Mouse (Mus musculus): ENCODE results near the gene Adm2. TPM values are rescaled to one million over a fixed set of nuclear protein-coding genes. Genes with fewer than 3 reads are reported as not detected.

Gene Adm2
- not detected for total RNA-seq (2021)
- long read RNA-seq, experiment 1, result 0 reads
- long read RNA-seq, experiment 2, result 0 reads

DNA sequence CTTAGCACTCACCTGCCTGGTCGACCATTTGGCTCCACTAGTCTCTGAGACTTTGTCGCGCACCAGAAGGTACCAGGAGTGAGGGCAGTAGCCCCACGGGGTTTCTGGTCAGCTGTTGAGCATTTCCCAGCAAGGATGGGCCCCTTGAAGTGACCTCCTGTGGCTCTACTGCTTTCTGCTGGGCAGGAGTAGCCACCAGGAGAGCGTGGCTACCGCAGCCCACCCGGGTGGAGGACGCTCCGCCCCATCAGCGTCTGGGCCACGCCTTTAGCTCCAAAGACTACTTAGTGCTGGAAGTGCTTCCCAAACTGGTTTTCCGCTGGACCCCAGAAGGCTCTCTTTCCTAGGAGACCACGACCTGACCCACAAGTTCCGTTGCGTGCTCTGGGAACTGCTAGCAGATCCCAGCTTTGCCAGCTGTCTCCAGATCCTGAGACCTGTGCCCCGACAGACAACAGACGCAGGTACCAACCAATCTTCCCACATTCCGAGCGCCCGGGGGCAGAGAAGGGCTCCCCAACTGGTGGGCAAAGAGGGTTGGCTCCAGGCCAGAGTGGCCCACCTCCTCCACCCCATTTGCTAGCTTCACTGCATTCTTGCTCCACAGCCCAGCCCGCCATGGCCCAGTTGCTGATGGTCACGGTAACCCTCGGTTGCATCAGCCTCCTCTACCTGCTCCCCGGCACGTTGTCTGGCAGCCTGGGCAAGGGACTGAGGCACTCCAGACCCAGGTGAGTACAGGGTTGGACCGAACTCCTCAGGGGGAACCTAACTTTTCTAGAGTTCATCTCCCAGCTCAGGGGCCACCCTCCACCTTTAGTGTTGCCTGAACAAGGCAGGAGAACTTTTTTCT is at the start of gene Adm2:
Adm2 (plus strand) TSS at position 51 of the 853 bp plus-strand sequence.
- Histone ChIP-seq H3K27ac (no peak within 1 kb of the TSS), H3K4me3 (no peak within 1 kb of the TSS)
- no peak for DNase-seq
- TF ChIP-seq CTCF (IDR thresholded peaks at IDR 0.05), result no peak
- intact Hi-C loops (cut with DNase I), result no loop called here

DNA sequence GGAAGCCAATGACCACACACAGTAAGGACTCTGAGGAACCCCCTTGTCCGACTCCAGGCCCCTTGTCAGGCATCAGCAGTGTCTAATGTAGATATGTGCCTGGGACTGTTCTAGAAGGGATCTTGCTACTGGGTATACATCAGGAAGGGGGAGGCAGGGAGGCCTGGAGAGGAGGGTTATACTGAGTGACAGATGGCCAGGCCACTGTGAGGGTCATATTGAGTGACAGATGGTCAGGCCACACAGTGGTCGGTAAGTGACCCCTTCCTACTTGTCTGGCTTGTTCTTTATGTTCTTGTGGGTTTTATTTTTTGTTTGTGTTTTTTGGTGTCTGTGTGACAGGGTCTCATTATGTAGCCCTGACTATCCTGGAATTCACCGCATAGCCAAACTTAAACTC is 47.0 kb upstream of the Adm2 start:
- DNase-seq, result no peak
- Histone ChIP-seq H3K27ac (no peak overlapping the region), H3K4me3 (no peak overlapping the region)
- intact Hi-C loops (cut with DNase I), result no loop called here
- no peak for TF ChIP-seq CTCF (IDR thresholded peaks at IDR 0.05)

- intact Hi-C loops (cut with DNase I), result no loop called here
These were observed 45.2 kb upstream of the Adm2 start for GRCm38 (mm10) chr15:89277366-89277765.

GRCm38 (mm10) chr15:89282546-89282945 is 40.0 kb upstream of the Adm2 start:
- Histone ChIP-seq H3K4me3 (no peak overlapping the region), H3K27ac (no peak overlapping the region)
- TF ChIP-seq CTCF (IDR thresholded peaks at IDR 0.05), result no peak
- DNase-seq, result no peak
- intact Hi-C loops (cut with DNase I), result no loop called here

More at GRCm38 (mm10) chr15:89277366-89277765, 45.2 kb upstream of the Adm2 start:
- no peak overlapping the region for H3K4me3 ChIP-seq
- no peak for DNase-seq
- TF ChIP-seq CTCF (IDR thresholded peaks at IDR 0.05), result no peak
- no peak overlapping the region for H3K27ac ChIP-seq

GRCm38 (mm10) chr15:89284094-89284493 is 38.4 kb upstream of the Adm2 start:
- DNase-seq, result peak; percentile 12

DNA sequence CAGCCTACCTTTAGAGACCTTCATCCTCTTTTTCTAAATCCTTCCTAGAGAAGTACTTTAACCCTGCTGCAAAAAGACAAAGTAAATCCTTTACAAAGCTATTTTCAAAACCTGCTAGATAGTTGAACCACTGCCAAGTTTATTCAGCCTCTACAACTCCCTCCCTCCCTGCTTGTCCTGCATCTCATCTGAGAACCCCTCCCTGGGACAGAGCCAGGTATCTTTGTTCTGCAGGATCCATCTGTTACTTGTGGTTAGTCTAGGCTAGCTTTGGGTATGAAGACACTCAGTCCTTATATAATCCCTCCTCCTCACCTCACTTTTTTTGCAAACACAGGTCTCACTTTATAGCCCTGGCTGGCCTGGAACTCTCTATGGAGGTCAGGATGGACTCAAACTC is 37.5 kb upstream of the Adm2 start:
- TF ChIP-seq CTCF (IDR thresholded peaks at IDR 0.05), result no peak
- intact Hi-C loops (cut with DNase I), result no loop called here
- Histone ChIP-seq H3K27ac (no peak overlapping the region), H3K4me3 (no peak overlapping the region)
- peak; percentile 8 for DNase-seq

More at GRCm38 (mm10) chr15:89284094-89284493, 38.4 kb upstream of the Adm2 start:
- TF ChIP-seq CTCF (IDR thresholded peaks at IDR 0.05), result no peak
- H3K27ac ChIP-seq, result no peak overlapping the region
- intact Hi-C loops (cut with DNase I), result no loop called here
- H3K4me3 ChIP-seq, result no peak overlapping the region

DNA sequence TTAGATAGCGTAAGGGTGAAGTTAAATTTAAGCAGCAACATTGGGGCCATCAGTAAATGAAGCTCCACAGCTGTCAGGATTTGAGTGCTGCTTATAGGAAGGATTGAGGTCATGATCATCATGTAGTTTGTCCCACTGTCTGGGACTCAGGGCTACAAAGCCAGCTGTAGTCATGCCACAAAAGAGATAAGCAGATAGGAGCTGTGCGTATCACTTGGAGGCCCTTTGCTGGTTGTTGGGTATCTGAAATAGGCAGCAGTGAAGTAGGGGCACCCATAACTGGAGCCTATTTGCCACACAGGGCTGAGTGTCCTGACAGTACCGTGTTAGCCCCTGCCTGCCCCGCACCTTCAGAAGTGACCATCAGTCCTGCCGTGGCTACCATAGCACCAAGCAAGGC is 37.0 kb upstream of the Adm2 start:
- DNase-seq, result peak; percentile 12
- TF ChIP-seq CTCF (IDR thresholded peaks at IDR 0.05), result no peak
- no peak overlapping the region for H3K4me3 ChIP-seq
- no peak overlapping the region for H3K27ac ChIP-seq
- intact Hi-C loops (cut with DNase I), result no loop called here

- no peak overlapping the region for H3K4me3 ChIP-seq
- TF ChIP-seq CTCF (IDR thresholded peaks at IDR 0.05), result no peak
- no peak overlapping the region for H3K27ac ChIP-seq
- DNase-seq, result no peak
- intact Hi-C loops (cut with DNase I), result no loop called here
These were observed 36.4 kb upstream of the Adm2 start for GRCm38 (mm10) chr15:89286114-89286513.

DNA sequence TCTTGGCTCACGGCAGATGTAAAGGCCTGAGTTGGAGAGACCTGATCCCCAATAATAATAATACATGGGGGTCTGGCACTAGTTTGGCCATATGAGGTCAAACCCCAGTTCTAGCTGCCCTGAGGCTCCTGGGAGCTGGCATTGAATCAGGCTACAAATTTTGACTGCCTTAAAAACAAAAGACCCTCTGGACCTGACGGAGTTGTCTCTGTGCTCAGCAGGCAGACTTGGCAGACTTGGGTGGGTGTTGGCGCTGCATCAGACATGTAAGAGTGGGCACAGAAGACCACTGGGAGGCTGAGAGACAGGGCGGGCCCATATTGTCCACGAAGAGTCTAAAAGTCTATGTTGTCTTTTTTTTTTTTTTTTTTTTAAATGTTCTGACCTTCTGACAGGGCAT is 35.9 kb upstream of the Adm2 start:
- intact Hi-C loops (cut with DNase I), result no loop called here
- Histone ChIP-seq H3K4me3 (no peak overlapping the region), H3K27ac (no peak overlapping the region)
- no peak for DNase-seq
- no peak for TF ChIP-seq CTCF (IDR thresholded peaks at IDR 0.05)

- TF ChIP-seq CTCF (IDR thresholded peaks at IDR 0.05), result no peak
- intact Hi-C loops (cut with DNase I), result no loop called here
- Histone ChIP-seq H3K27ac (no peak overlapping the region), H3K4me3 (no peak overlapping the region)
- no peak for DNase-seq
These were observed 34.2 kb upstream of the Adm2 start for GRCm38 (mm10) chr15:89288227-89288767.

DNA sequence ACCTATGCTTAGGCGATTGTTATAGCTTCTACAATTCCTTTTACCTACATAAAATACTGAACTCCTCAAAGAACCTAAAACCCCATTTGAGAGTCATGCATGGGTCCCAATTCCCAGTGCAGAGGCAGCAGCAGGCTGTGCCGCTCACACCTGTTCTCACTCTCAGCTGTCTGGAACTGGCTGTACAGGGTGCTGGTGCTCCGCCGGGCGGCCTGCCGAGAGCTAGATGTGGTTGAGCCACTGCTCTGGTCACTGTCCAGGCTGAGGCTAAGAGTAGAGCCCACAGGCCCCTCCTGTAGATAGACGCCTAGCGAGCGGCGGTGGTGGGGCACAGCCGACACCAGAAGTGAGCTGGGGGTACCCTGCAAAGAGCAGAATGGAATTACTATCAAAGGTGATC is 33.1 kb upstream of the Adm2 start:
- Histone ChIP-seq H3K27ac (no peak overlapping the region), H3K4me3 (no peak overlapping the region)
- no peak for DNase-seq
- intact Hi-C loops (cut with DNase I), result no loop called here
- no peak for TF ChIP-seq CTCF (IDR thresholded peaks at IDR 0.05)

GRCm38 (mm10) chr15:89291521-89291920 is 31.0 kb upstream of the Adm2 start:
- H3K27ac ChIP-seq, result no peak overlapping the region
- DNase-seq, result no peak
- no peak for TF ChIP-seq CTCF (IDR thresholded peaks at IDR 0.05)
- H3K4me3 ChIP-seq, result no peak overlapping the region
- intact Hi-C loops (cut with DNase I), result no loop called here

DNA sequence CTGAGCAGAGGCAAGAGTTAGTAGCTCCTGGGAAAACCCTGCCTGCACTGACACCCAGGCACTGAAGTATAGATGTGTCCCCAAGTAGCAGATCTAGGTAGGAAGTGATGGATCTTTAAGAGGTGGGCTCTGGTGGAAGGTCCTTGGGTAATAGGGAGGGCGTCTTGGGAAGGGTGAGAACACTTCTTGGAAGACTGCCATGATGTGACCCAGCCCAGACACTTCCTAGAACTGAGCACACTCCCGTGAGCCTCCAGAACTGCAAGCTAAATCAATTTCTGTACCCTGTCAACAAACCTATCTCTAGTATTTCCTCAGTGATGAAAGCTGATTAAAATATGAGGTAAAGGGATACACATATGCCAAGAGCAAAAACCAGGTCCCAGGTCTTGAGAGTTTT is 29.7 kb upstream of the Adm2 start:
- Histone ChIP-seq H3K4me3 (no peak overlapping the region), H3K27ac (no peak overlapping the region)
- no peak for DNase-seq
- TF ChIP-seq CTCF (IDR thresholded peaks at IDR 0.05), result no peak
- intact Hi-C loops (cut with DNase I), result no loop called here

- Histone ChIP-seq H3K27ac (no peak overlapping the region), H3K4me3 (no peak overlapping the region)
- no peak for TF ChIP-seq CTCF (IDR thresholded peaks at IDR 0.05)
- no peak for DNase-seq
- intact Hi-C loops (cut with DNase I), result no loop called here
These were observed 28.7 kb upstream of the Adm2 start for GRCm38 (mm10) chr15:89293778-89294177.

Data from gastrocnemius, adult 2 months (tissue).